Mouse (Mus musculus): ENCODE measurements around the gene Rab42. TPM values are rescaled to one million over a fixed set of nuclear protein-coding genes. Genes with fewer than 3 reads are reported as not detected.
A peak's percentile ranks its signal among the peaks of the same experiment; 100 is the strongest.

Rab42 gene
- polyA plus RNA-seq, 1 experiment from 2014 or later, result 2.6 TPM

- peak overlapping the region; percentile 98 for H3K9ac ChIP-seq (ENCODE audit: low read length)
- peaks cover 23% of the 10 kb centered on the region for H3K4me1 ChIP-seq (ENCODE audit: control insufficient read depth, insufficient read depth, low read length)
- peak overlapping the region; percentile 78 for H3K4me2 ChIP-seq (ENCODE audit: low read depth, low read length)
- H3K36me3 ChIP-seq (ENCODE audit: control insufficient read depth, insufficient read depth), result no peaks in the 10 kb centered on the region
- no peaks in the 10 kb centered on the region for H3K9me3 ChIP-seq (replicated peaks; ENCODE audit: control insufficient read depth, low read length)
- no peak for ATAC-seq (replicated peaks; ENCODE audit: extremely low read depth, insufficient read depth, low FRiP score)
- H3K4me3 ChIP-seq (ENCODE audit: low read length), result peak overlapping the region; percentile 15
- no peaks in the 10 kb centered on the region for H3K27me3 ChIP-seq (ENCODE audit: control insufficient read depth, insufficient read depth, low read length)
- peak overlapping the region; percentile 88 for H3K27ac ChIP-seq (ENCODE audit: low read length)
- WGBS, result 38% methylated on average over 4 of the region's 4 CpGs
Measured at GRCm38 (mm10) chr4:132259248-132259647, 43.9 kb downstream of the Rab42 start.

- 81% methylated on average over 3 of the region's 3 CpGs for WGBS
- H3K4me1 ChIP-seq (ENCODE audit: control insufficient read depth, insufficient read depth, low read length), result peaks cover 28% of the 10 kb centered on the region
- no peaks in the 10 kb centered on the region for H3K9me3 ChIP-seq (replicated peaks; ENCODE audit: control insufficient read depth, low read length)
- H3K27ac ChIP-seq (ENCODE audit: low read length), result no peak overlapping the region
- H3K9ac ChIP-seq (ENCODE audit: low read length), result no peak overlapping the region
- no peaks in the 10 kb centered on the region for H3K27me3 ChIP-seq (ENCODE audit: control insufficient read depth, insufficient read depth, low read length)
- 0 out of 2 replicates have a peak, but pooled peaks cover under 1% of the 10 kb centered on the region for H3K36me3 ChIP-seq (ENCODE audit: control insufficient read depth, insufficient read depth)
- H3K4me2 ChIP-seq (ENCODE audit: low read depth, low read length), result no peak overlapping the region
- ATAC-seq (replicated peaks; ENCODE audit: extremely low read depth, insufficient read depth, low FRiP score), result no peak
- H3K4me3 ChIP-seq (ENCODE audit: low read length), result no peak overlapping the region
Measured at GRCm38 (mm10) chr4:132256384-132256783, 46.8 kb downstream of the Rab42 start.

DNA sequence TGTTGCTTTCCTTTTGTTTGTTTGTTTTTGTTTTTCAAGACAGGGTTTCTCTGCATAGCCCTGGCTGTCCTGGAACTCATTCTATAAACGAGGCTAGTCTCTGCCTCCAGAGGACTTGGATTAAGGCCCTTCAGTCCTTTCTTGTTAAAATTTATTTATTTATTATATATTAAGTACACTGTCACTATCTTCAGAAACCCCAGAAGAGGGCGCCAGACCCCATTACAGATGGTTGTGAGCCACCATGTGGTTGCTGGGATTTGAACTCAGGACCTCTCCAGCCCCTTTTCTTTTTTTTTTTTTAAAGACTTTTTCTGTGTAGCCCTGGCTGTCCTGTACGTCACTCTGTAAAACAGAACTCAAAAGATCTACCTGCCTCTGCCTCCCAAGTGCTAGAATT is 48.2 kb downstream of the Rab42 start:
- ATAC-seq (replicated peaks; ENCODE audit: extremely low read depth, insufficient read depth, low FRiP score), result no peak
- H3K9ac ChIP-seq (ENCODE audit: low read length), result no peak overlapping the region
- WGBS, result 88% methylated on average over 3 of the region's 3 CpGs

GRCm38 (mm10) chr4:132253622-132254021 is 49.6 kb downstream of the Rab42 start:
- Histone ChIP-seq H3K27ac (ENCODE audit: low read length) (peak overlapping the region; percentile 30), H3K27me3 (ENCODE audit: control insufficient read depth, insufficient read depth, low read length) (no peaks in the 10 kb centered on the region), H3K4me3 (ENCODE audit: low read length) (no peak overlapping the region), H3K4me2 (ENCODE audit: low read depth, low read length) (no peak overlapping the region), H3K9ac (ENCODE audit: low read length) (no peak overlapping the region), H3K36me3 (ENCODE audit: control insufficient read depth, insufficient read depth) (peaks cover 20% of the 10 kb centered on the region), H3K4me1 (ENCODE audit: control insufficient read depth, insufficient read depth, low read length) (peaks cover 14% of the 10 kb centered on the region; the same call in 1 of the 2 replicates), H3K9me3 (replicated peaks; ENCODE audit: control insufficient read depth, low read length) (no peaks in the 10 kb centered on the region)
- no peak for ATAC-seq (replicated peaks; ENCODE audit: extremely low read depth, insufficient read depth, low FRiP score)
- WGBS, result 43% methylated on average over 2 of the region's 2 CpGs

More for the DNA sequence above, 48.2 kb downstream of the Rab42 start:
- no peaks in the 10 kb centered on the region for H3K27me3 ChIP-seq (ENCODE audit: control insufficient read depth, insufficient read depth, low read length)
- no peak overlapping the region for H3K4me2 ChIP-seq (ENCODE audit: low read depth, low read length)
- no peaks in the 10 kb centered on the region for H3K9me3 ChIP-seq (replicated peaks; ENCODE audit: control insufficient read depth, low read length)
- H3K27ac ChIP-seq (ENCODE audit: low read length), result no peak overlapping the region
- peaks cover 13% of the 10 kb centered on the region for H3K36me3 ChIP-seq (ENCODE audit: control insufficient read depth, insufficient read depth)
- H3K4me3 ChIP-seq (ENCODE audit: low read length), result no peak overlapping the region
- peaks cover 28% of the 10 kb centered on the region for H3K4me1 ChIP-seq (ENCODE audit: control insufficient read depth, insufficient read depth, low read length)

- Histone ChIP-seq H3K9me3 (replicated peaks; ENCODE audit: control insufficient read depth, low read length) (no peaks in the 10 kb centered on the region), H3K27me3 (ENCODE audit: control insufficient read depth, insufficient read depth, low read length) (no peaks in the 10 kb centered on the region), H3K9ac (ENCODE audit: low read length) (no peak overlapping the region), H3K4me3 (ENCODE audit: low read length) (no peak overlapping the region), H3K4me2 (ENCODE audit: low read depth, low read length) (no peak overlapping the region), H3K4me1 (ENCODE audit: control insufficient read depth, insufficient read depth, low read length) (peaks cover 11% of the 10 kb centered on the region; the same call in 1 of the 2 replicates), H3K27ac (ENCODE audit: low read length) (no peak overlapping the region), H3K36me3 (ENCODE audit: control insufficient read depth, insufficient read depth) (peaks cover 22% of the 10 kb centered on the region)
- 82% methylated on average over 8 of the region's 8 CpGs for WGBS
- ATAC-seq (replicated peaks; ENCODE audit: extremely low read depth, insufficient read depth, low FRiP score), result no peak
Measured at GRCm38 (mm10) chr4:132253128-132253527, 50.1 kb downstream of the Rab42 start.

Other genes starting within 250 kb of the Rab42 start
- 0.05 and 0.10 TPM in 2 replicates for gene Gm10300, start 228.7 kb downstream of the Rab42 start, polyA plus RNA-seq (2015; fragmentation: Nextera tagmentation; extraction: Ambion mirVana)
- gene Epb41, start 228.1 kb downstream of the Rab42 start, polyA plus RNA-seq (2015; fragmentation: Nextera tagmentation; extraction: Ambion mirVana), result 67.4 and 68.6 TPM in 2 replicates
- gene Oprd1, start 158.9 kb downstream of the Rab42 start, polyA plus RNA-seq (2015; fragmentation: Nextera tagmentation; extraction: Ambion mirVana), result 0.58 and 0.96 TPM in 2 replicates
- 61.6 and 61.7 TPM in 2 replicates for gene Ythdf2, start 91.1 kb downstream of the Rab42 start, polyA plus RNA-seq (2015; fragmentation: Nextera tagmentation; extraction: Ambion mirVana)
- 26.8 TPM in 2 replicates for gene Gmeb1, start 41.8 kb downstream of the Rab42 start, polyA plus RNA-seq (2015; fragmentation: Nextera tagmentation; extraction: Ambion mirVana)
- gene Taf12, start 29.0 kb downstream of the Rab42 start, polyA plus RNA-seq (2015; fragmentation: Nextera tagmentation; extraction: Ambion mirVana), result 30.0 and 35.3 TPM in 2 replicates
- 71.5 and 72.2 TPM in 2 replicates for gene Trnau1ap, start 26.2 kb upstream of the Rab42 start, polyA plus RNA-seq (2015; fragmentation: Nextera tagmentation; extraction: Ambion mirVana)
- gene Rcc1, start 50.2 kb upstream of the Rab42 start, polyA plus RNA-seq (2015; fragmentation: Nextera tagmentation; extraction: Ambion mirVana), result 41.7 and 44.4 TPM in 2 replicates
- 15.8 and 16.5 TPM in 2 replicates for gene Phactr4, start 119.1 kb upstream of the Rab42 start, polyA plus RNA-seq (2015; fragmentation: Nextera tagmentation; extraction: Ambion mirVana)
- 14.5 and 15.9 TPM in 2 replicates for gene Med18, start 160.5 kb upstream of the Rab42 start, polyA plus RNA-seq (2015; fragmentation: Nextera tagmentation; extraction: Ambion mirVana)
- 5.9 and 7.2 TPM in 2 replicates for gene Sesn2, start 207.1 kb upstream of the Rab42 start, polyA plus RNA-seq (2015; fragmentation: Nextera tagmentation; extraction: Ambion mirVana)
- 1,312 and 1,561 TPM in 2 replicates for gene Atpif1, start 230.3 kb upstream of the Rab42 start, polyA plus RNA-seq (2015; fragmentation: Nextera tagmentation; extraction: Ambion mirVana)
- 98.5 and 117 TPM in 2 replicates for gene Dnajc8, start 232.2 kb upstream of the Rab42 start, polyA plus RNA-seq (2015; fragmentation: Nextera tagmentation; extraction: Ambion mirVana)

Data from heart, embryonic 16.5 days (tissue).